Mouse (Mus musculus) limb, embryonic 12.5 days (tissue): ENCODE results near the gene Ppp1r27. TPM values are rescaled to one million over a fixed set of nuclear protein-coding genes. Genes with fewer than 3 reads are reported as not detected.

Experiments used
- ATAC-seq: fragments of 200-750 bp; cut with Nextera tagmentation; 2 replicates; pipeline ENCODE4 v1.8.0; 2017; ENCODE audit warnings: low read depth, moderate TSS enrichment; ENCODE audit not compliant: insufficient number of reproducible peaks, insufficient read depth, low FRiP score, low TSS enrichment
- H3K27ac ChIP-seq: fragments of 300-500 bp; sonication (generic); 2 replicates; pipeline ENCODE4 v1.5.1; 2016; ENCODE audit warnings: mild to moderate bottlenecking, moderate library complexity
- H3K27me3 ChIP-seq: fragments of 300-500 bp; sonication (generic); 2 replicates; pipeline ENCODE4 v1.6.1; 2016; ENCODE audit warnings: mild to moderate bottlenecking, moderate library complexity
- H3K36me3 ChIP-seq: fragments of 300-500 bp; sonication (generic); 2 replicates; pipeline ENCODE4 v1.6.1; 2016; ENCODE audit warnings: mild to moderate bottlenecking, moderate library complexity
- H3K4me1 ChIP-seq: fragments of 300-500 bp; sonication (generic); replicated peaks from 2 replicates; pipeline ENCODE4 v1.6.1; 2016
- H3K4me2 ChIP-seq: fragments of 300-500 bp; sonication (generic); 2 replicates; pipeline ENCODE4 v1.6.1; 2016; ENCODE audit warnings: mild to moderate bottlenecking, moderate library complexity
- H3K4me3 ChIP-seq: fragments of 300-500 bp; sonication (generic); replicated peaks from 2 replicates; pipeline ENCODE4 v1.5.1; 2016; ENCODE audit warnings: mild to moderate bottlenecking
- H3K9ac ChIP-seq: fragments of 300-500 bp; sonication (generic); replicated peaks from 2 replicates; pipeline ENCODE4 v1.6.1; 2016; ENCODE audit warnings: mild to moderate bottlenecking, moderate library complexity
- H3K9me3 ChIP-seq: fragments of 300-500 bp; sonication (generic); 2 replicates; pipeline ENCODE4 v1.6.1; 2016; ENCODE audit warnings: mild to moderate bottlenecking, moderate library complexity
- WGBS: fragments of 180-500 bp; shearing (Covaris S2); methylation state at CpG from one replicate; pipeline ENCODE4 v1.1.7; 2016; 5-methylcytosine and 5-hydroxymethylcytosine counted together
- polyA plus RNA-seq: library from polyadenylated mRNA; unstranded; fragments of >200 nt; fragmentation: Nextera tagmentation; extraction: Ambion mirVana; gene quantifications from 2 replicates; pipeline ENCODE4 v1.2.1, GENCODE M21; 2016

Gene Ppp1r27
- polyA plus RNA-seq, 1 experiment from 2014 or later, result not detected

GRCm38 (mm10) chr11:120575046-120575445, 24.1 kb upstream of the Ppp1r27 start:
- Histone ChIP-seq H3K9me3 (no peaks in the 10 kb centered on the region), H3K4me2 (no peak overlapping the region), H3K27ac (0 out of 2 replicates have a peak overlapping the region, but pooled peaks have one; percentile 3), H3K9ac (peak overlapping the region; percentile 97; the same call in 1 of the 2 replicates), H3K27me3 (no peaks in the 10 kb centered on the region), H3K36me3 (peaks cover 48% of the 10 kb centered on the region), H3K4me3 (no peak overlapping the region), H3K4me1 (peaks cover 31% of the 10 kb centered on the region)
- ATAC-seq, result no peak
- WGBS, result 74% methylated on average over 2 of the region's 2 CpGs

- Histone ChIP-seq H3K36me3 (peaks cover 48% of the 10 kb centered on the region), H3K9ac (peak overlapping the region; percentile 97), H3K27ac (0 out of 2 replicates have a peak overlapping the region, but pooled peaks have one; percentile 3), H3K27me3 (no peaks in the 10 kb centered on the region), H3K4me1 (peaks cover 23% of the 10 kb centered on the region), H3K4me2 (peak overlapping the region; percentile 91), H3K9me3 (no peaks in the 10 kb centered on the region), H3K4me3 (peak overlapping the region; percentile 98)
- WGBS, result 52% methylated on average over 5 of the region's 5 CpGs
- ATAC-seq, result no peak
These were observed 23.3 kb upstream of the Ppp1r27 start for GRCm38 (mm10) chr11:120574278-120574600.

GRCm38 (mm10) chr11:120573585-120574277, 22.8 kb upstream of the Ppp1r27 start:
- Histone ChIP-seq H3K9ac (peak overlapping the region; percentile 97), H3K27ac (peak overlapping the region; percentile 96), H3K4me2 (peak overlapping the region; percentile 91), H3K9me3 (no peaks in the 10 kb centered on the region), H3K4me3 (peak overlapping the region; percentile 98), H3K36me3 (peaks cover 48% of the 10 kb centered on the region), H3K27me3 (no peaks in the 10 kb centered on the region), H3K4me1 (peaks cover 20% of the 10 kb centered on the region)
- 1% methylated on average over 23 of the region's 23 CpGs for WGBS
- ATAC-seq, result no peak

GRCm38 (mm10) chr11:120572752-120573584, 22.0 kb upstream of the Ppp1r27 start, which contains the start of gene P4hb:
Gene P4hb (minus strand): TSS chr11:120573253.
- H3K4me2 ChIP-seq, result peak within 1 kb of the TSS; percentile 94
- peak within 1 kb of the TSS; percentile 96 for H3K27ac ChIP-seq
- H3K4me3 ChIP-seq, result peak within 1 kb of the TSS; percentile 98
- ATAC-seq, result peak; percentile 98
- H3K9me3 ChIP-seq, result no peaks in the 10 kb centered on the region
- H3K9ac ChIP-seq, result peak within 1 kb of the TSS; percentile 97
- H3K36me3 ChIP-seq, result peaks cover 48% of the 10 kb centered on the region
- no peaks in the 10 kb centered on the region for H3K27me3 ChIP-seq
- under 1% methylated on average over 94 of the region's 94 CpGs for WGBS
- H3K4me1 ChIP-seq, result peaks cover 20% of the 10 kb centered on the region

GRCm38 (mm10) chr11:120572417-120572751, 21.5 kb upstream of the Ppp1r27 start:
- no peaks in the 10 kb centered on the region for H3K27me3 ChIP-seq
- peaks cover 48% of the 10 kb centered on the region for H3K36me3 ChIP-seq
- peak overlapping the region; percentile 98 for H3K4me3 ChIP-seq
- peak overlapping the region; percentile 97 for H3K9ac ChIP-seq
- no peak; the same call in 1 of the 2 replicates for ATAC-seq
- H3K4me2 ChIP-seq, result peak overlapping the region; percentile 94
- peak overlapping the region; percentile 89 for H3K27ac ChIP-seq
- no peaks in the 10 kb centered on the region for H3K9me3 ChIP-seq
- 0% methylated on average over 24 of the region's 24 CpGs for WGBS
- peaks cover 20% of the 10 kb centered on the region for H3K4me1 ChIP-seq

GRCm38 (mm10) chr11:120571754-120572416, 21.0 kb upstream of the Ppp1r27 start:
- ATAC-seq, result no peak
- no peaks in the 10 kb centered on the region for H3K27me3 ChIP-seq
- H3K9ac ChIP-seq, result peak overlapping the region; percentile 97
- H3K9me3 ChIP-seq, result no peaks in the 10 kb centered on the region
- H3K4me1 ChIP-seq, result peaks cover 20% of the 10 kb centered on the region
- H3K27ac ChIP-seq, result peak overlapping the region; percentile 89
- 12% methylated on average over 11 of the region's 11 CpGs for WGBS
- H3K4me3 ChIP-seq, result peak overlapping the region; percentile 98
- H3K36me3 ChIP-seq, result peaks cover 48% of the 10 kb centered on the region
- H3K4me2 ChIP-seq, result peak overlapping the region; percentile 94

GRCm38 (mm10) chr11:120571122-120571521, 20.2 kb upstream of the Ppp1r27 start:
- Histone ChIP-seq H3K27ac (no peak overlapping the region), H3K9me3 (no peaks in the 10 kb centered on the region), H3K4me1 (peaks cover 20% of the 10 kb centered on the region), H3K36me3 (peaks cover 55% of the 10 kb centered on the region), H3K9ac (peak overlapping the region; percentile 97), H3K4me3 (peak overlapping the region; percentile 98), H3K4me2 (peak overlapping the region; percentile 94), H3K27me3 (no peaks in the 10 kb centered on the region)
- no peak for ATAC-seq
- 76% methylated on average over 3 of the region's 3 CpGs for WGBS

- Histone ChIP-seq H3K27ac (no peak overlapping the region), H3K4me1 (peaks cover 13% of the 10 kb centered on the region), H3K9ac (no peak overlapping the region), H3K4me3 (no peak overlapping the region), H3K36me3 (peaks cover 83% of the 10 kb centered on the region), H3K4me2 (no peak overlapping the region), H3K27me3 (no peaks in the 10 kb centered on the region), H3K9me3 (no peaks in the 10 kb centered on the region)
- ATAC-seq, result no peak
- 95% methylated on average over 6 of the region's 6 CpGs for WGBS
These were observed 17.4 kb upstream of the Ppp1r27 start for GRCm38 (mm10) chr11:120568324-120568723.

GRCm38 (mm10) chr11:120565114-120565513, 14.2 kb upstream of the Ppp1r27 start:
- H3K4me2 ChIP-seq, result no peak overlapping the region
- peaks cover 100% of the 10 kb centered on the region for H3K36me3 ChIP-seq
- H3K4me3 ChIP-seq, result no peak overlapping the region
- no peaks in the 10 kb centered on the region for H3K27me3 ChIP-seq
- H3K27ac ChIP-seq, result no peak overlapping the region
- WGBS, result 87% methylated on average over 9 of the region's 9 CpGs
- H3K4me1 ChIP-seq, result no peaks in the 10 kb centered on the region
- no peak overlapping the region for H3K9ac ChIP-seq
- ATAC-seq, result no peak
- no peaks in the 10 kb centered on the region for H3K9me3 ChIP-seq

- H3K36me3 ChIP-seq, result peaks cover 95% of the 10 kb centered on the region
- WGBS, result 95% methylated on average over 13 of the region's 13 CpGs
- H3K27me3 ChIP-seq, result no peaks in the 10 kb centered on the region
These were observed 12.0 kb upstream of the Ppp1r27 start for GRCm38 (mm10) chr11:120562949-120563348.

More at GRCm38 (mm10) chr11:120562949-120563348, 12.0 kb upstream of the Ppp1r27 start:
- H3K9me3 ChIP-seq, result peaks cover 2% of the 10 kb centered on the region; the same call in 1 of the 2 replicates
- H3K4me1 ChIP-seq, result no peaks in the 10 kb centered on the region
- no peak overlapping the region for H3K9ac ChIP-seq
- no peak overlapping the region for H3K27ac ChIP-seq
- no peak for ATAC-seq
- no peak overlapping the region for H3K4me2 ChIP-seq
- no peak overlapping the region for H3K4me3 ChIP-seq
